Mouse (Mus musculus) induced T-regulatory cell, adult 2 months (primary cell): Measurements from ENCODE around the gene Klhl34.

Experiments used
- DNase-seq: peaks from one replicate; pipeline ENCODE4 v3.0.0-alpha.2; 2012; ENCODE audit warnings: low read depth

Gene Klhl34

GRCm38 (mm10) chrX:157818207-157818920 is at the start of gene Klhl34:
Gene Klhl34, plus strand, starts transcription at chrX:157818435.
- no peak for DNase-seq

GRCm38 (mm10) chrX:157801669-157802068 is 16.6 kb upstream of the Klhl34 start:
- no peak for DNase-seq

GRCm38 (mm10) chrX:157809721-157810120 is 8.5 kb upstream of the Klhl34 start:
- DNase-seq = no peak

- DNase-seq = no peak
These were observed 546 bp upstream of the Klhl34 start for GRCm38 (mm10) chrX:157817571-157818206.

- DNase-seq = no peak
These were observed 656 bp downstream of the Klhl34 start for GRCm38 (mm10) chrX:157818921-157819260.

GRCm38 (mm10) chrX:157829983-157830382 is 11.7 kb downstream of the Klhl34 start:
- no peak for DNase-seq
